Mouse (Mus musculus): Measurements from ENCODE around the gene Slc7a4. TPM values are rescaled to one million over a fixed set of nuclear protein-coding genes. Genes with fewer than 3 reads are reported as not detected.

Slc7a4 gene
- polyA plus RNA-seq, 1 experiment from 2014 or later, result 3.7 TPM

DNA sequence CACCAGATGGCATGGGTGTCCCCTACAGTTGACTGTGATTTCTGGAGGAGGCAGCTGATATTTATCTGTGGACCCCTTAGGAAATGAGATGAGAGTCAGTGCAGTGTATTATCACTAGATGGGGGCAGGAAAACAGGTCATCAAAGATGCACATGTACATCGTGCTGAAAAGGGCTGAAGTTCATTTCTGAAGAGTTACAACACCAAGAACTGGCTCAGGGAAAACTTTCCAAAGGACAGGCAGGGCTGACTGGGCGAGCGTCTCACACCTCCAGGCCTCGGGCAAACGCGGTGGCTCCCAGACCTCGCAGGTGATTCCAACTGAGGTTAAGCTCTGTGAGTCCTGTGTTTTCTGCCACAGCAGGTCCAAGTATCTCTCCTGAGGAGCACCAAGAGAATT is 30.2 kb downstream of the Slc7a4 start:
- CTCF ChIA-PET, result interaction anchor here (1.5 kb wide), 1 partner anchor 17 kb away, joined by 3 read pairs; no protein-coding TSS in a partner anchor
- H3K27me3 ChIP-seq, result no peaks in the 10 kb centered on the region
- ATAC-seq (no peak), DNase-seq (ENCODE audit: low read depth, low spot score) (no peak)
- in situ Hi-C loops (cut with MboI; ENCODE audit: low pct_unique_long_range_greater_than_20kb), result no loop called here
- POLR2A ChIA-PET, result no interaction called here
- no peak for TF ChIP-seq CTCF (IDR thresholded peaks at IDR 0.05)

DNA sequence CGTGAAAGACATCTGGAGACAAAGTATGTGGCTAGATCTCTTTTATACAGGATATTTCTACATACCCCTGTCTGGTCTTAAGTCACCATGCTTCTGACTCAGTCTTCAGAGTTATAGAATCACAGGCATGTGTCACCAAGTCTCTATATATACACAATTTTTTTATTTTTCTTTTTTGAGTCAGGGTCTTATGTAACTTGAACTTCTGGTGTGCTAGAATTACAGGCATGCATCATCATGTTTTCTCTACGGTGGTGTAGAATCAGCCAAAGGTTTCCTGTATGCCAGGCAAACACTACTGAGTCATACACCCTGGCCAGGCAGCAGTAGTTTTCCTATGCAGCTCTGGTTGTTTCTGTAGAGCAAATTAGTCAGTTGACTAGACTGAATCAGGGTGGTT is 40.4 kb downstream of the Slc7a4 start:
- TF ChIP-seq CTCF (IDR thresholded peaks at IDR 0.05), result no peak
- ChIA-PET POLR2A (no interaction called here), CTCF (no interaction called here)
- in situ Hi-C loops (cut with MboI; ENCODE audit: low pct_unique_long_range_greater_than_20kb), result no loop called here
- no peak for DNase-seq (ENCODE audit: low read depth, low spot score)
- peaks cover 3% of the 10 kb centered on the region for H3K27me3 ChIP-seq
- no peak for ATAC-seq

DNA sequence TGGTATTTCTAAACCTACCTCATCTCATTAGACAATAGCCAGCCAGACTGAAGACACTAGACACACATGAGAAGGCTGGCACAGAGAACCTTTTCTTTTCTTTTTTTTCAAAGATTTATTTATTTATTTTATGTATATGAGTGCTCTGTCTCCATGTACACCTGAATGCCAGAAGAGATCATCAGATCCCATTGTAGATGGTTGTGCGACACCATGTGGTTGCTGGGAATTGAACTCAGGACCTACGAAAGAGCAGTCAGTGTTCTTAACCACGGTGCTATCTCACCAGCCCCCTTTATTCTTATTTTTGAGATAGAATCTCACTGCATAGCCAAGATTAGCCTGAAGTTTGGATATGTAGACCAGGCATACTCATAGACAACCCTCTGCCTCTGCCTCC is 46.4 kb downstream of the Slc7a4 start:
- peaks cover 3% of the 10 kb centered on the region for H3K27me3 ChIP-seq
- TF ChIP-seq CTCF (IDR thresholded peaks at IDR 0.05), result no peak
- ChIA-PET POLR2A (no interaction called here), CTCF (interaction anchor here (0.9 to 1.4 kb wide), 3 partner anchors 15 to 61 kb away, joined by 3 read pairs; no protein-coding TSS in a partner anchor)
- ATAC-seq (no peak), DNase-seq (ENCODE audit: low read depth, low spot score) (no peak)
- in situ Hi-C loops (cut with MboI; ENCODE audit: low pct_unique_long_range_greater_than_20kb), result no loop called here

DNA sequence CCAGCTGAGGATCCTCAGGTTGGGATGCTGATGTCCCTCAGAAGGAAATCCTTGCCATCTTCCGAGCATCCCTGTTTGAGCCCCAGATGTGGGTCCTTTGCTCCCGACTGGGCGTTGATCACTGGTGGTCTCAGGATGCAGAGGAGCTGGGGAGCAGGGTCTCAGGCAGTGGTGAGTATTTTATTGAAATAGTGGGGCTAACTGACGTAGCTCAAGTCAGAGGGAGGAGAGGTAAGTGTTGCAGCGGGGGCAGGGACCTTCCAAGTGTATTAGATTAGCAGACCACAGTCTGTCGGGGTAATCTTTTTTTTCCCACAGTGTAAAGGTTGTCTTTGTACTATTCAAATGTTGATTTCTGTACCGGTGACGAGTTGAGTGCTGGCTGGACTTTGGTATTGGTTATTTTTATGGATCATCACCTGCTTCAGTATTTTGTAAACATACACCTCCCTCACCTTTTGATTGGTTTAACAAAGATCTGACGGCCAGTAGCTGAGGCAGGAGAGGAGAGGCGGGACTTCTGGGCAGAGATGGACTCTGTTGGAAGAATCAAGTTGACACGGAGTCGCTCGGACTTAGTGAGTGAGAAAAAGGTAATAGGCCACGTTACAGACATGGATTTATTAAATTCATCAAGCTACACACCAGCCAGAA is 50.2 kb downstream of the Slc7a4 start:
- ATAC-seq, result no peak
- POLR2A ChIA-PET, result no interaction called here
- DNase-seq (ENCODE audit: low read depth, low spot score), result no peak
- in situ Hi-C loops (cut with MboI; ENCODE audit: low pct_unique_long_range_greater_than_20kb), result loop anchor here (5.0 kb wide), 2 partner anchors 81 to 131 kb away; partner anchors contain the start of gene Crkl
- CTCF ChIA-PET, result interaction anchor here (2.1 kb wide), 1 partner anchor 130 kb away, joined by 4 read pairs; no protein-coding TSS in a partner anchor
- TF ChIP-seq CTCF (IDR thresholded peaks at IDR 0.05), result no peak
- H3K27me3 ChIP-seq, result no peaks in the 10 kb centered on the region

DNA sequence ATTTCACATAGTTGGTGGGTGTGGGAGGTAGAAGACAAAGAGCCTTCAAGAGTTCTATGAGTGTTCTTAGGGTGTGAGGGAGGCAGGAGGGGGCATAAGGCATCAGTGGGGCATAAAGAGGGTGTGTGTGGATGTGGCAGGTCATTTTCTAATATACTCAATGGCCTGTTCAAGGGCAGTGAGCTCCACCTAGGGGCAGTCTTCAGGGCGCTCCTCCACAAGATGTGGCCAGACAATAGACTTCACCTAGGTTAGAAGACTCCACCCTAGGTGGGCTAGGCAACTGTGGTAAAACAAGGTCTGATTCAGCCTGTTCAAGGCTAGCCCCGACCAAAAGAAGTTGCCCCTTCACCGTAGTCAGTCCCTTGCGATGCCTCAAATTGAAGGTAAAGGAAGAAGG is 50.7 kb downstream of the Slc7a4 start:
- in situ Hi-C loops (cut with MboI; ENCODE audit: low pct_unique_long_range_greater_than_20kb), result loop anchor here (5.0 kb wide), 2 partner anchors 80 to 130 kb away; partner anchors contain the start of gene Crkl
- DNase-seq (ENCODE audit: low read depth, low spot score) (no peak), ATAC-seq (no peak)
- no peak for TF ChIP-seq CTCF (IDR thresholded peaks at IDR 0.05)
- ChIA-PET POLR2A (no interaction called here), CTCF (interaction anchor here (2.1 kb wide), 1 partner anchor 129 kb away, joined by 4 read pairs; no protein-coding TSS in a partner anchor)
- H3K27me3 ChIP-seq, result no peaks in the 10 kb centered on the region

DNA sequence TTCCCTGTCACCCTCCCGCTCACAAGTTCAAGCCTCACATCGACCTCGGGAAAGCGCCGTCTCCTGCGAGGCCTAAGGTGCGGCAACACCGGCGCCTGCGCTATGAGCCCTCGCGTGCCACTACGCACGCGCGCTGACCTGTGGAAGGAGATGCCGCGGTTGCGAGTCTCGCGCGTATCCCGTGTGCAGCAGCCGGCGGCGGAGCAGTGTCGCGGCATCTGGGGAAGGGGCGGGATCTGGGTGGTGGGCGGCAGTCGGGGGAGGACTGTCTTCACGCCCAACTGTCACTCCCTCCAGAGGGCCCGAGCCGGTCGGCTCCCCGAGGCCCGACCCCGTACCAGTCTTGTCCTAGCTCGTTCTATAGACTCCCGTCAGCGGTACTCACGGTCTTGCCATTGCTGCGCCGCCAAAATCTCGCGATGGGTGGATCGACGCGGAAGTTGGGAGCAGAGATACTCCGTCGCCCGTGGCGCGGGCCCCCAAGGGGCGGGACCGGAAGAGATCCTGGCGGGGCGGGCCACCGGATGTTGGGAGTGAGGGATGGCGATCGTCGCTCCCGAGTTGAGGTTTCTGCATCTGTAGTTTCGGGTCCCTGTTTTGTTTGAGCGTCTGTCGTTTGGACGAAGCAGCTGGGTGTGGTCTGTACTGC is 52.2 kb downstream of the Slc7a4 start, which contains the start of gene Thap7:
Gene Thap7 (minus strand): TSS at position 497 of the 649 bp plus-strand sequence.
- ChIA-PET POLR2A (interaction anchor here (1.4 to 2.6 kb wide), 4 partner anchors 10 to 125 kb away, joined by 3 to 10 read pairs (median 8); partner anchors contain the start of genes Lztr1, Pi4ka and Snap29), CTCF (interaction anchor here (2.2 to 3.3 kb wide), 2 partner anchors 13 to 58 kb away, joined by 10 to 11 read pairs; no protein-coding TSS in a partner anchor)
- peak; percentile 91 for ATAC-seq
- peak; percentile 78 for DNase-seq (ENCODE audit: low read depth, low spot score)
- H3K27me3 ChIP-seq, result no peaks in the 10 kb centered on the region
- in situ Hi-C loops (cut with MboI; ENCODE audit: low pct_unique_long_range_greater_than_20kb), result loop anchor here (5.0 kb wide), 2 partner anchors 78 to 128 kb away; partner anchors contain the start of gene Crkl
- TF ChIP-seq CTCF (IDR thresholded peaks at IDR 0.05), result no peak

DNA sequence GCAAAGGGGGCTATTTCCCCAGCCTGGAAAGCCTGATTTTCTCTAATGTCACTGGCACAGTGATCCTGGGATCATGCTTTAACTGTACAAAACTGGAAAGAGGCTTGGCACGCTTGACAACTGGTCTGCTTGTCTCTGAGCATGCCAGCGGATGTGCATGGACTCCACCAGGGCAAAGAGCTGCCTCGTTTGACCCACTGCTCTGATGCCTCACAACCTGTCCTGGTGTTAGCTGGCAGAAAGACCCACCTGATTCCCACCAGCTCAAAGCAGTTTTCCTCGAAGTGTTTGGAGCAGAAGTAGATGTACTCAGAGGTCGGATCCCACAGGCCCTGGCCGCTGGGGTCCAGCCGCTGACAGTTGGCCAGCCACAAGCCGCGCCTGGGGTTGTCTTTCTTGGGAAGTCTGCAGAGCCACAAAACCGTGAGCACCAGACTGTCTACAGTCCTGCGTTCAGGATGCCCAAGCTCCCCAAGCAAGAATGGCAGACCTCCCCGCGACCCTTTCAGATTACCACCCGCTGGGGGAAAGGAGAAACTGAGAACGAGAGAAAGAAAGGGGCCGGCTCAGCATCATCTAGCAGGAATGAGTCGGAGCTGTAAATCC is 52.9 kb downstream of the Slc7a4 start:
- TF ChIP-seq CTCF (IDR thresholded peaks at IDR 0.05), result no peak
- CTCF ChIA-PET, result interaction anchor here (1.6 to 3.3 kb wide), 3 partner anchors 12 to 57 kb away, joined by 3 to 11 read pairs (median 10); no protein-coding TSS in a partner anchor

DNA sequence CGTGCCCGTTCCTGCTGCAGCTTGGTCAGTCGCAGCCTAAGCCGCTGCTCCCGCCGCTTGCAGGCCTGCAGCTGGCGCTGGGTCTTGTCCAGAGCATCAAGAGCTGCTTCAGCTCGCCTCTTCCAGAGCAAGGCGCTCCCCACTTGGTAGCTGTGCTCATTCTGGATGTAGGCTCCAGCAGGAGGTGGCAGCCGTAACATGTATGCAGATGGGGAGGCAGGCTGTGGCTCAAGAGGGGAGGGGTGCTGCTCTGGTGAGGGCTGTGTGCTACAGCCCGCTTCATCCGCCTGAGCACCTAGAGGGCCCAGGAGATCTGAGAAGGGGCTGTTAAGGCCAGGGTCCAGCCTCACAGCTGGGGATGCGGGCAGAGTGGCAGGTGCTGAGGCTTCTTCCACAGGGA is 54.7 kb downstream of the Slc7a4 start:
- no peak for ATAC-seq
- in situ Hi-C loops (cut with MboI; ENCODE audit: low pct_unique_long_range_greater_than_20kb), result no loop called here

More for the DNA sequence above, 52.9 kb downstream of the Slc7a4 start:
- no peaks in the 10 kb centered on the region for H3K27me3 ChIP-seq
- no peak for DNase-seq (ENCODE audit: low read depth, low spot score)
- no peak for ATAC-seq
- in situ Hi-C loops (cut with MboI; ENCODE audit: low pct_unique_long_range_greater_than_20kb), result loop anchor here (5.0 kb wide), 2 partner anchors 78 to 128 kb away; partner anchors contain the start of gene Crkl
- POLR2A ChIA-PET, result interaction anchor here (1.4 to 2.6 kb wide), 4 partner anchors 10 to 125 kb away, joined by 3 to 10 read pairs (median 8); partner anchors contain the start of genes Lztr1, Pi4ka and Snap29

DNA sequence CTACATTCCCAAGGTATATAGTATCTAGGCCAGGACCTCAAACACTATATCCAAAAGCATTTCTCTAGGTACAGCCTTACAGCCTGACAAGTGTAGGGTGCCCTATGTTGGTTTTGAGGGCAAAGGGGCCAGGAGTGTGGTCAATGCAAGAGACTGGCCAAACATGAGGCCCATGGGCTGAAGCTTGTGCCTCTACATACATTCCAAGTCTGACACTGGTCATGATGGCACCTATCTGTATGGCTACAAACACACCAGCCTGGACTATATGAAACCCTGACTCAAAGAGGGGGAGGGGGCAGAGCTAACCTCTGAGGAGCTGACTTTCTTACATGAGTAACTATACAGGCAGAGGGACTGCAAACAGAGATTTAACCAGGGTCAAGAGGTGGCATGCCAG is 55.4 kb downstream of the Slc7a4 start:
- in situ Hi-C loops (cut with MboI; ENCODE audit: low pct_unique_long_range_greater_than_20kb), result no loop called here
- ATAC-seq (no peak), DNase-seq (ENCODE audit: low read depth, low spot score) (no peak)
- TF ChIP-seq CTCF (IDR thresholded peaks at IDR 0.05), result no peak
- H3K27me3 ChIP-seq, result no peaks in the 10 kb centered on the region
- ChIA-PET POLR2A (interaction anchor here (0.9 to 1.3 kb wide), 2 partner anchors 10 to 35 kb away, joined by 3 to 6 read pairs; no protein-coding TSS in a partner anchor), CTCF (interaction anchor here (3.3 kb wide), 1 partner anchor 9 kb away, joined by 11 read pairs; no protein-coding TSS in a partner anchor)

More for the DNA sequence above, 54.7 kb downstream of the Slc7a4 start:
- DNase-seq (ENCODE audit: low read depth, low spot score), result no peak
- ChIA-PET POLR2A (interaction anchor here (1.3 to 2.6 kb wide), 2 partner anchors 10 to 54 kb away, joined by 6 to 8 read pairs; no protein-coding TSS in a partner anchor), CTCF (interaction anchor here (1.6 to 3.3 kb wide), 3 partner anchors 10 to 32 kb away, joined by 3 to 11 read pairs (median 5); no protein-coding TSS in a partner anchor)
- no peak for TF ChIP-seq CTCF (IDR thresholded peaks at IDR 0.05)
- no peaks in the 10 kb centered on the region for H3K27me3 ChIP-seq

DNA sequence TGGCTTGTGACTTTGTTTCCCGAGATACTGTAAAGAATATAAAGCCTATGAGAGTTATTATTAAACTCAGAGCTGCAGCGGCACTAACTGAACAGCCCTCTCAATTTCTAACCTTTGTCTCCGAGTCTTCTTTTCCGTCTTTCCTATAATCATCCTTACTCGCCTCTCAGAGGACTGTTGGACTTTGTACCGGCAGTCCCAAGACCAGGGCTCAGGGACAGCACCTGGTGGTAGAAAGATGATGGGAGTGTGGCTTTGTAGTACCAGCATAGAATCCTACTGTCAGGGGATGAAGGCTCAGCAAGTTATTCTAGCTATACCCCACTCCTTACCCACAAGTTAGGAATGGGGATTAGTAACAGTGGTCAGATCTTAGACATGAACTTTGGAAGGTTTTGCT is 56.8 kb downstream of the Slc7a4 start:
- DNase-seq (ENCODE audit: low read depth, low spot score), result no peak
- POLR2A ChIA-PET, result no interaction called here
- no peak for TF ChIP-seq CTCF (IDR thresholded peaks at IDR 0.05)
- H3K27me3 ChIP-seq, result no peaks in the 10 kb centered on the region
- CTCF ChIA-PET, result no interaction called here
- in situ Hi-C loops (cut with MboI; ENCODE audit: low pct_unique_long_range_greater_than_20kb), result no loop called here
- no peak for ATAC-seq

Data from Patski (cell line).